Comparison of ENCODE assay signal across 9 mouse cellular contexts in the genomic region with DNA sequence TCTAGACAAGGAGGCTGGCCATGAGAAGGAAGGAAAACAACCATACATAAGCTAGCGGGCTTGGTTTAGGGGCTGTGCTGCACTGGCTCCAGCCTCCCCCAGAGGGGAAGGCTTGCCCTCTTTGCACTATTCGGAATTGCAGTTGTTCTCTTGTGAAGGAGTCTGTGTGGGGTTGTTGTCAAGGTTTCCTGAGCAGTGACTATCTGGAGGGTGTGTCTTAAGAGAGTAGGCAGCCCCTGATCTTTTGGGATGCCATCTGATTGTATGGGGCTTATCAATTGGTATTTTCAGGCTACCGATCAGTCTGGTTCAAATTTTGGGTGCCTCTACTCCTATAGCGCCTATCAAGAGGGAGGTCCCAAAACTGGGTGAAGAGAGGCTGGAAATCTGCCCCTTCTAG. TPM values are rescaled to one million over a fixed set of nuclear protein-coding genes. Genes with fewer than 3 reads are reported as not detected.
DNase-seq lines count a peak whose midpoint lies in the region; ATAC-seq lines count a peak whose summit lies in the region.
"Had no signal": no experiment of that assay in that cellular context is flagged by ENCODE, and none has a peak within 500 bp of the region (broad histone marks: within the 10 kb centered on the region; RNA-seq: fewer than 3 reads in every experiment).

No protein-coding gene starts in this region.

- peaks cover 84% of the 10 kb centered on the region for H3K4me1 ChIP-seq in kidney, embryonic 14.5 days (ENCODE audit: control insufficient read depth, insufficient read depth, low read length)
- H3K4me1 ChIP-seq in embryonic facial prominence, embryonic 10.5 days: peaks cover 100% of the 10 kb centered on the region
- H3K4me1 ChIP-seq in hindbrain, embryonic 10.5 days (replicated peaks): peaks cover 100% of the 10 kb centered on the region
- peaks cover 85% of the 10 kb centered on the region for H3K4me1 ChIP-seq in midbrain, embryonic 14.5 days (ENCODE audit: control insufficient read depth, insufficient read depth, low read length)

- no peaks in the 10 kb centered on the region for H3K27me3 ChIP-seq in kidney, embryonic 14.5 days (ENCODE audit: control insufficient read depth, insufficient read depth, low read length)
- H3K27me3 ChIP-seq in embryonic facial prominence, embryonic 10.5 days (replicated peaks; ENCODE audit: low read depth, poor library complexity, severe bottlenecking): peaks cover 27% of the 10 kb centered on the region
- peaks cover 46% of the 10 kb centered on the region for H3K27me3 ChIP-seq in hindbrain, embryonic 10.5 days (ENCODE audit: insufficient read depth, poor library complexity, severe bottlenecking)
- peaks cover 17% of the 10 kb centered on the region; the same call in 1 of the 2 replicates for H3K27me3 ChIP-seq in midbrain, embryonic 14.5 days (ENCODE audit: control insufficient read depth, insufficient read depth, low read length)

- WGBS in kidney, embryonic 14.5 days: 17% methylated on average over 4 of the region's 4 CpGs
- 6% methylated on average over 4 of the region's 4 CpGs for WGBS in embryonic facial prominence, embryonic 10.5 days
- 6% methylated on average over 4 of the region's 4 CpGs for WGBS in hindbrain, embryonic 10.5 days
- WGBS in midbrain, embryonic 14.5 days: 29% methylated on average over 4 of the region's 4 CpGs

- peak overlapping the region; percentile 8; the same call in 1 of the 2 replicates for H3K9ac ChIP-seq in kidney, embryonic 14.5 days (ENCODE audit: low read depth, low read length)
- H3K9ac ChIP-seq in midbrain, embryonic 14.5 days (replicated peaks; ENCODE audit: low read length): peak overlapping the region; percentile 43; the same call in 1 of the 2 replicates

- H3K4me2 ChIP-seq in kidney, embryonic 14.5 days (replicated peaks; ENCODE audit: low read depth, low read length): peak overlapping the region; percentile 38
- peak overlapping the region; percentile 53 for H3K4me2 ChIP-seq in midbrain, embryonic 14.5 days (ENCODE audit: low read length)

- H3K4me3 ChIP-seq in kidney, embryonic 14.5 days (ENCODE audit: low read length): peak overlapping the region; percentile 1
- H3K4me3 ChIP-seq in embryonic facial prominence, embryonic 10.5 days: peak overlapping the region; percentile 78
- peak overlapping the region; percentile 42 for H3K4me3 ChIP-seq in hindbrain, embryonic 10.5 days
- H3K4me3 ChIP-seq in midbrain, embryonic 14.5 days (replicated peaks; ENCODE audit: low read depth, low read length): peak overlapping the region; percentile 12; the same call in 1 of the 2 replicates

- no peak for ATAC-seq in kidney, embryonic 14.5 days (ENCODE audit: low FRiP score, low TSS enrichment)
- ATAC-seq in midbrain, embryonic 14.5 days (ENCODE audit: low FRiP score, low TSS enrichment): no peak

- peak overlapping the region; percentile 76 for H3K27ac ChIP-seq in kidney, embryonic 14.5 days (ENCODE audit: low read depth, low read length)
- H3K27ac ChIP-seq in embryonic facial prominence, embryonic 10.5 days (replicated peaks): peak overlapping the region; percentile 92
- peak overlapping the region; percentile 91 for H3K27ac ChIP-seq in hindbrain, embryonic 10.5 days
- H3K27ac ChIP-seq in midbrain, embryonic 14.5 days (replicated peaks; ENCODE audit: low read depth, low read length): peak overlapping the region; percentile 87

- H3K9me3 ChIP-seq in kidney, embryonic 14.5 days (ENCODE audit: control insufficient read depth, low read length): no peaks in the 10 kb centered on the region
- H3K9me3 ChIP-seq in embryonic facial prominence, embryonic 10.5 days: no peaks in the 10 kb centered on the region
- H3K9me3 ChIP-seq in hindbrain, embryonic 10.5 days: no peaks in the 10 kb centered on the region
- no peaks in the 10 kb centered on the region for H3K9me3 ChIP-seq in midbrain, embryonic 14.5 days (ENCODE audit: control insufficient read depth, low read length)

- H3K36me3 ChIP-seq in kidney, embryonic 14.5 days (ENCODE audit: control insufficient read depth, insufficient read depth, low read length): no peaks in the 10 kb centered on the region
- H3K36me3 ChIP-seq in embryonic facial prominence, embryonic 10.5 days (replicated peaks): peaks cover 3% of the 10 kb centered on the region; the same call in 1 of the 2 replicates
- no peaks in the 10 kb centered on the region for H3K36me3 ChIP-seq in hindbrain, embryonic 10.5 days
- H3K36me3 ChIP-seq in midbrain, embryonic 14.5 days (ENCODE audit: control insufficient read depth, insufficient read depth, low read length): no peaks in the 10 kb centered on the region

- no peak for DNase-seq in kidney, postnatal 25 days
- peak; percentile 45 for DNase-seq in embryonic facial prominence, embryonic 10.5 days (ENCODE audit: low spot score)
- DNase-seq in hindbrain, embryonic 10.5 days (ENCODE audit: low spot score): peak; percentile 44
- no peak for DNase-seq in midbrain, embryonic 14.5 days
- no peak for DNase-seq in adrenal gland, postnatal 4 days (ENCODE audit: low spot score in 2 of 2)
- DNase-seq in gastrocnemius, postnatal 4 days (ENCODE audit: low spot score in 2 of 2): no peak
- DNase-seq in cerebellum, postnatal 10 days: no peak
- DNase-seq: cerebellum, adult 11 months had no signal

RNA-seq across cellular contexts. Expression of gene Ahdc1, which starts 31.2 kb away (rescaled TPM):
- 11.3 and 12.1 TPM in 2 replicates for polyA plus RNA-seq in kidney, embryonic 14.5 days (2014; fragmentation: Nextera tagmentation; extraction: Ambion mirVana)
- 11.5 and 11.6 TPM in 2 replicates for polyA plus RNA-seq in embryonic facial prominence, embryonic 10.5 days (2016; fragmentation: Nextera tagmentation; extraction: Ambion mirVana)
- polyA plus RNA-seq in hindbrain, embryonic 10.5 days (2016; fragmentation: Nextera tagmentation; extraction: Ambion mirVana): 9.0 and 9.7 TPM in 2 replicates
- polyA plus RNA-seq in midbrain, embryonic 14.5 days (2014; fragmentation: Nextera tagmentation; extraction: Ambion mirVana): 13.0 and 15.3 TPM in 2 replicates
- total RNA-seq in adrenal gland, postnatal 4 days (2021): 10 to 100 TPM; 92.5 to 98.7 TPM
- 100 to 1,000 TPM; 107 to 112 TPM for total RNA-seq in gastrocnemius, postnatal 4 days (2021)

Comparison
In these comparisons a context has a peak if more than half of its experiments do, and no peak if none do; other contexts are left out.
1. H3K4me3 ChIP-seq: peak in every context shown above with its lines; median percentile 78 in embryonic facial prominence, embryonic 10.5 days; 42 in hindbrain, embryonic 10.5 days; 12 in midbrain, embryonic 14.5 days; 1 in kidney, embryonic 14.5 days.
2. DNase-seq: peak in embryonic facial prominence, embryonic 10.5 days (single experiment) and hindbrain, embryonic 10.5 days (single experiment); none in kidney, postnatal 25 days (0 of 2), midbrain, embryonic 14.5 days (single experiment), adrenal gland, postnatal 4 days (0 of 2), gastrocnemius, postnatal 4 days (0 of 2) and cerebellum, postnatal 10 days (0 of 2).
3. Peak in every context shown above with its lines, with median percentiles within 50 percentile points of each other: H3K27ac ChIP-seq.